Mouse (Mus musculus) myocyte (in vitro differentiated cells): ENCODE results near the gene Agbl2. TPM values are rescaled to one million over a fixed set of nuclear protein-coding genes. Genes with fewer than 3 reads are reported as not detected.

Experiments
- H3K27me3 ChIP-seq: one replicate; pipeline ENCODE4 v1.6.1; 2011; ENCODE audit not compliant: control insufficient read depth, insufficient read depth, insufficient read length
- H3K36me3 ChIP-seq: one replicate; pipeline ENCODE4 v1.6.1; 2011; ENCODE audit not compliant: control insufficient read depth, insufficient read depth
- H3K4me2 ChIP-seq: one replicate; pipeline ENCODE4 v1.6.1; 2011; ENCODE audit warnings: low read depth, control low read depth
- H3K4me3 ChIP-seq: one replicate; pipeline ENCODE4 v1.5.1; 2011; ENCODE audit warnings: mild to moderate bottlenecking, control low read depth, moderate library complexity
- H3K79me2 ChIP-seq: one replicate; pipeline ENCODE4 v1.6.1; 2011; ENCODE audit not compliant: control insufficient read depth, insufficient read depth
- H3ac ChIP-seq: one replicate; pipeline ENCODE4 v1.6.1; 2011; ENCODE audit not compliant: control insufficient read depth, insufficient read length
- CEBPB ChIP-seq: IDR thresholded peaks from 2 replicates; pipeline ENCODE4 v1.6.1; 2011; ENCODE audit warnings: mild to moderate bottlenecking, moderate library complexity; ENCODE audit not compliant: poor library complexity, insufficient read depth, severe bottlenecking
- E2F4 ChIP-seq: IDR thresholded peaks from one replicate; pipeline ENCODE4 v1.6.1; 2011; ENCODE audit warnings: mild to moderate bottlenecking, control low read depth, moderate library complexity; ENCODE audit not compliant: insufficient read depth
- MAX ChIP-seq: IDR thresholded peaks from one replicate; pipeline ENCODE4 v1.6.1; 2011; ENCODE audit warnings: low read depth, mild to moderate bottlenecking, control low read depth
- MYOD1 ChIP-seq, 3 experiments: IDR thresholded peaks; one replicate each; pipeline ENCODE4 v1.6.1; 2011; ENCODE audit warnings: control low read depth in 2 of 3, low read depth in 2 of 3, mild to moderate bottlenecking in 2 of 3, moderate library complexity in 1 of 3; ENCODE audit not compliant: insufficient read length in 2 of 3, control insufficient read depth in 1 of 3
- MYOG ChIP-seq, 3 experiments: IDR thresholded peaks; one replicate each; pipeline ENCODE4 v1.6.1; 2011; ENCODE audit warnings: control low read depth in 2 of 3, low read depth in 2 of 3, mild to moderate bottlenecking in 2 of 3; ENCODE audit not compliant: insufficient read length in 2 of 3, control insufficient read depth in 1 of 3, insufficient read depth in 1 of 3
- POLR2A ChIP-seq: IDR thresholded peaks from one replicate; pipeline ENCODE4 v1.6.1; 2011; ENCODE audit warnings: low read depth, mild to moderate bottlenecking, control low read depth, moderate library complexity; ENCODE audit not compliant: insufficient read length
- POLR2AphosphoS2 ChIP-seq: IDR thresholded peaks from one replicate; pipeline ENCODE4 v1.6.1; 2011; ENCODE audit warnings: low read depth, control low read depth; ENCODE audit not compliant: insufficient read length
- REST ChIP-seq: IDR thresholded peaks from one replicate; pipeline ENCODE4 v1.6.1; 2011; ENCODE audit warnings: mild to moderate bottlenecking, control low read depth, moderate library complexity; ENCODE audit not compliant: insufficient read depth, insufficient read length
- SRF ChIP-seq: IDR thresholded peaks from one replicate; pipeline ENCODE4 v1.6.1; 2011; ENCODE audit warnings: low read depth; ENCODE audit not compliant: control insufficient read depth, insufficient read length
- TCF12 ChIP-seq: IDR thresholded peaks from one replicate; pipeline ENCODE4 v1.6.1; 2011; ENCODE audit warnings: mild to moderate bottlenecking, control low read depth; ENCODE audit not compliant: poor library complexity, insufficient read depth, severe bottlenecking
- TCF3 ChIP-seq: IDR thresholded peaks from one replicate; pipeline ENCODE4 v1.6.1; 2011; ENCODE audit warnings: low read depth, control low read depth; ENCODE audit not compliant: insufficient read length
- USF1 ChIP-seq: IDR thresholded peaks from one replicate; pipeline ENCODE4 v1.6.1; 2011; ENCODE audit warnings: low read depth, mild to moderate bottlenecking, control low read depth, moderate library complexity
- polyA plus RNA-seq: library from polyadenylated mRNA; unstranded; fragments of >200 nt; fragmentation: generic; extraction: Trizol; gene quantifications from one replicate; pipeline ENCODE4 v1.2.1, GENCODE M21; 2012; ENCODE audit warnings: missing spikeins

Agbl2 gene
- polyA plus RNA-seq, 1 experiment, result not detected

- Histone ChIP-seq H3K36me3 (no peaks in the 10 kb centered on the region), H3K4me3 (no peak overlapping the region), H3K27me3 (no peaks in the 10 kb centered on the region), H3ac (no peak overlapping the region), H3K4me2 (no peak overlapping the region), H3K79me2 (no peaks in the 10 kb centered on the region)
- no peak for TF ChIP-seq MYOG (IDR thresholded peaks at IDR 0.05; ENCODE audit: control insufficient read depth in 1 of 3, insufficient read depth in 1 of 3, insufficient read length in 2 of 3, low read depth in 2 of 3)
Measured at GRCm38 (mm10) chr2:90810751-90811150, 28.2 kb downstream of the Agbl2 start.

GRCm38 (mm10) chr2:90815266-90815665 is 32.7 kb downstream of the Agbl2 start:
- H3K4me2 ChIP-seq, result no peak overlapping the region
- TF ChIP-seq TCF12, result no peak
- TF ChIP-seq REST, result no peak
- no peak for TF ChIP-seq SRF
- no peak for TF ChIP-seq E2F4
- TF ChIP-seq MAX, result no peak
- TF ChIP-seq MYOG (IDR thresholded peaks at IDR 0.05; ENCODE audit: control insufficient read depth in 1 of 3, insufficient read depth in 1 of 3, insufficient read length in 2 of 3, low read depth in 2 of 3), result no peak
- no peak for TF ChIP-seq POLR2A
- no peak for TF ChIP-seq CEBPB
- no peak for TF ChIP-seq TCF3
- no peak for TF ChIP-seq USF1
- TF ChIP-seq MYOD1 (IDR thresholded peaks at IDR 0.05; ENCODE audit: control insufficient read depth in 1 of 3, insufficient read length in 2 of 3, low read depth in 2 of 3), result no peak
- no peak for TF ChIP-seq POLR2AphosphoS2
- no peak overlapping the region for H3K4me3 ChIP-seq
- H3K27me3 ChIP-seq, result no peaks in the 10 kb centered on the region
- no peaks in the 10 kb centered on the region for H3K79me2 ChIP-seq
- H3K36me3 ChIP-seq, result no peaks in the 10 kb centered on the region
- no peak overlapping the region for H3ac ChIP-seq

- H3ac ChIP-seq, result no peak overlapping the region
- H3K36me3 ChIP-seq, result no peaks in the 10 kb centered on the region
- no peak overlapping the region for H3K4me2 ChIP-seq
- H3K27me3 ChIP-seq, result no peaks in the 10 kb centered on the region
- H3K4me3 ChIP-seq, result no peak overlapping the region
- H3K79me2 ChIP-seq, result no peaks in the 10 kb centered on the region
- TF ChIP-seq MYOG (IDR thresholded peaks at IDR 0.05; ENCODE audit: control insufficient read depth in 1 of 3, insufficient read depth in 1 of 3, insufficient read length in 2 of 3, low read depth in 2 of 3) (no peak), USF1 (no peak), MYOD1 (IDR thresholded peaks at IDR 0.05; ENCODE audit: control insufficient read depth in 1 of 3, insufficient read length in 2 of 3, low read depth in 2 of 3) (no peak), REST (no peak), POLR2A (no peak), TCF3 (no peak), POLR2AphosphoS2 (no peak), CEBPB (no peak), MAX (no peak), TCF12 (no peak), E2F4 (no peak), SRF (no peak)
Measured at GRCm38 (mm10) chr2:90816144-90816543, 33.6 kb downstream of the Agbl2 start.

- no peak for TF ChIP-seq MAX
- TF ChIP-seq MYOG (IDR thresholded peaks at IDR 0.05; ENCODE audit: control insufficient read depth in 1 of 3, insufficient read depth in 1 of 3, insufficient read length in 2 of 3, low read depth in 2 of 3), result no peak
- no peak for TF ChIP-seq TCF3
- no peak for TF ChIP-seq TCF12
- no peak for TF ChIP-seq POLR2AphosphoS2
- no peak for TF ChIP-seq USF1
- TF ChIP-seq REST, result no peak
- no peak for TF ChIP-seq SRF
- no peak for TF ChIP-seq POLR2A
- no peak overlapping the region for H3K4me3 ChIP-seq
- no peaks in the 10 kb centered on the region for H3K27me3 ChIP-seq
Measured at GRCm38 (mm10) chr2:90818710-90819109, 36.2 kb downstream of the Agbl2 start.

GRCm38 (mm10) chr2:90820894-90821293 is 38.4 kb downstream of the Agbl2 start:
- Histone ChIP-seq H3ac (no peak overlapping the region), H3K79me2 (no peaks in the 10 kb centered on the region), H3K4me2 (no peak overlapping the region), H3K36me3 (no peaks in the 10 kb centered on the region), H3K4me3 (no peak overlapping the region), H3K27me3 (no peaks in the 10 kb centered on the region)
- TF ChIP-seq CEBPB (no peak), POLR2A (no peak), MAX (no peak)

More at GRCm38 (mm10) chr2:90818710-90819109, 36.2 kb downstream of the Agbl2 start:
- H3K4me2 ChIP-seq, result no peak overlapping the region
- no peak overlapping the region for H3ac ChIP-seq
- no peaks in the 10 kb centered on the region for H3K79me2 ChIP-seq
- H3K36me3 ChIP-seq, result no peaks in the 10 kb centered on the region
